Mouse (Mus musculus): ENCODE data around the gene Tmem108.
A peak's percentile ranks its signal among the peaks of the same experiment; 100 is the strongest.

Tmem108 gene

DNA sequence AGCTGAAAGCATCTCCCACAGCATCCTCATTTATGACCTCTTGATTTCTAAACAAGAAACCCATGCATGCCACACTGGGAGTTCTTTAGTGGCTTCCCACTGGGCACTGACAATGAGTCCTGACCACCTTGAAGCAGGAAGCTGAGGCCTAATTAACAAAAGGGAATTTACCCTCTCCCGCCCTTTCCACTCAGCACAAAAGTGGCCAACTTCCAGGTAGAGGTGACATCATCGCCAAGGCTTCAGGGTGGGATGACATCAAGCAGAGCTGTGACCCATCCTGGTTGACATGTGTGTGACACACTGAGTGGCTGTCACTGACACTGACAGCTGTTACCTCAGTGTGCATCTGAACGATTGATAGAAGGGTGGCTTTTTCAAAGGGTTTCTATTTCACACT is 124.8 kb downstream of the Tmem108 start:
- DNase-seq (ENCODE audit: low read depth) = no peak

DNA sequence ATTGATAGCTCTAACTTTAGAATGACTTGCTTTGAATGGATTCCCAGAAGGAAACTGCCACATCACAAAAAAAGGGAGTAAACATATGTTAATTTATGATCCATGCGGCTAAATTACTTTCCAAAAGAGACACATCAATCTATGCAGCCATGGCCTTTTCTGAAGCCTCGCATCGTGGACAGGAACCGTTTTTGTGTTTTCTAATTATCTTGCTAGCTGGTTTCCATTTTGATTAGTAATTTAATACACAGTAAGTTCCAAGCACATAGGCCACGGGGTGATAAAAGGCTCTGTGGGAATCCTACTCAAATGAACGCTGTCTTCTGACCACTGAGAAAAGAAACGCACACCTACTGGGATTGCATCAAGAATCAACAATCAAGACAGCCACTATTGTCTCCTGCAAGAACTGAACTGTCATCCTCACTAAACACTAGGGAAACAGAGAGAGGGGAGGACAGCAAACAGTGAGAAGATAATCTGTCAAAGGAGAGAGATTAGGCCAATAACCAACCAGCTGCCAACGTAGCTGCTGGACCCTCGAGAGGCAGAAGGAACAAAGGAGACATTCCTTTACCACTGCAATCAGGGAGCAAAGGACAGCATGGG is 132.7 kb downstream of the Tmem108 start:
- DNase-seq (ENCODE audit: low read depth) = no peak

DNA sequence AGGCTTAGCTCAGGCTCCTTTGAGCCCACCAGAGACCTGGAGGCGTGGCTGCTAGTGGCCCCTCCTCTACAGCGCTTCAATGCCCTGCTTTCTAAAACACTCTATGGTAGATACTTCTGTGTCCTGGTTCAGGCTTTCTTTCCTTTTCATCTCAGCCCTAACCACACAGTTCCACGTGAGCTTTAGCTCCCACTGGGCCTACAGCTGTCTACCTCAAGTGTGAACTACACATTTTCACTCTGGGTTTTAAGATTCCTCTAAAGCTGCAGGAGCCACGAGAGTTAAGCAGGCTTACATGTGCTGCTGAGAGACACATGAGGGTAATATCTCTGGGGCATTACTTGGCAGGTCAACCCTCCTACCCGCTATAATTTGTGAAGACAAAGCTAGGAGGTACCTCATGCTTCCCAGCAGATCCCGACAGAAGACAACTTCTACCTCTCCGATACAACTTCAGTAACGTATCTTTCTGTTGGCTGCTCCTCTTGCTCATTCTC is 134.2 kb downstream of the Tmem108 start:
- no peak for DNase-seq (ENCODE audit: low read depth)

DNA sequence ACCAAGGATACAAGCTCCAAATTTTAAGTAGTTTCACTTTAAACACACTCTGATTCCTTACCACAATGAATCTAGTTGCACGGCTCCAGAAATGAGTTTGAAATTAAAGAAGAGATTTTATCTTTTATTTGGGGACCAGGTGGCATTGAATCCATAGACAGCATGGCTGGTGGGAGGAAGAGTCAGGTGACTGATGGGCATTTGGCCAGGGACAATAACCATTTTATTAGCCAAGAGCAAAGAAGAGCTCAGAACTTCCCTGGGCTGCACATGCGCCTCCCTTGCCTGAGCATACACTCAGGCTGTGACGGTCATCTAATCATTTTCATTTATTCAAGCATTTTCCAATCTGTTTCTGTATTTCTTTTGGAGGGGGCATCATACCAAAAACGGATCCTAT is 135.5 kb downstream of the Tmem108 start:
- DNase-seq (ENCODE audit: low read depth) = no peak

DNA sequence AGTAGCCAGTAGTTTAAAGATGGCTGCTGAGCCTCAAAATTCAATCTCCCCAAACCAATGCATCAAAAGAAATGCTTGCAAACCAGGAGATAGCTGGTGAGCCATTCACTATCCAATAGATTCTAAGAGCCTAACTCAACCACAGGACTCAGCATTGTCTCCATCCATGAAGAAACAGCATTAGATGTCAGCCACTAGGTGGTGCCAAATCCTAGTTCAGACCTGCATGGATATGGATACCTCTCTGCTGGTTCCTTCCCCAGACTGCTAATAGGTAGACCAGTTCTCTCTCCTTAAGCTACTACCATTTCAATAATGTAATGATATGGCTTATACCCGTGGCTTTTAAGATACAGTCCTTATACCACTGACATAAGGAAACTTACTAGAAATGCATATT is 137.0 kb downstream of the Tmem108 start:
- peak; percentile 77 for DNase-seq (ENCODE audit: low read depth)

DNA sequence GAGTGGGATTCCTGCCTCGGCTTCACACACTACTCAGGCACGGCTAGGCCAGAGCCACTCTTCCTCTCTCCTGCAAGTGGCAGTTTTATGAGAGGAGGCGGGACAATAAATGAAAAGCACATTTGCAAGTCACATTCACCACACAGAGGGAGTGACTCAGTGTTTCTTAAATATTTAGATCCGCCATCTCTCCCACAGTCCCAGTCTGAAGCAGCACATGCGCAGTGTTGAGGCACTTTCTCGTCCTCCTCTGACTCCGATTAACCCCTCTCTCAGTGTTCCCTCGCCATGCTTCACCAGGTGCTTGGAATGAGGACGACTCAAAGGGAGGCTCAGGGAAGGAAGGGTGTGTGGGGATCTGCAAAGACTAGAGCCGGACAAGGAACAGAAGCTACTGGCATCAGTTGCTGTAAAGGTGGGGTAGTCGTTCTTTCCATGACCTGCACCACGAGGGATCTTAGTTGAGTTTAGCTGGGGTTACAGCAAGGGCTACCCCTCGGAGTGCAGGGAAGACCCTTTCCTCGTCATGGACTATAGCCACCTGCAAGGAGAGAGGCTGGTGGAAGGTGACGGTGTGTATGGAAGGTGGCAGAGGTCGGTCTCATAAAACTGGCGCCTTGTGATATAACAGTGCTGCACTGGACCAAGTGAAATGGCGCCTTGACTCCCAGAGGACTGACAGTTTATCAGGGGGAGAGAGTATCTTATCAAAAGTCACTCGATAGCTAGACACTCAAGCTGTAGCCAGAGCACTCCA is 137.9 kb downstream of the Tmem108 start:
- no peak for DNase-seq (ENCODE audit: low read depth)

DNA sequence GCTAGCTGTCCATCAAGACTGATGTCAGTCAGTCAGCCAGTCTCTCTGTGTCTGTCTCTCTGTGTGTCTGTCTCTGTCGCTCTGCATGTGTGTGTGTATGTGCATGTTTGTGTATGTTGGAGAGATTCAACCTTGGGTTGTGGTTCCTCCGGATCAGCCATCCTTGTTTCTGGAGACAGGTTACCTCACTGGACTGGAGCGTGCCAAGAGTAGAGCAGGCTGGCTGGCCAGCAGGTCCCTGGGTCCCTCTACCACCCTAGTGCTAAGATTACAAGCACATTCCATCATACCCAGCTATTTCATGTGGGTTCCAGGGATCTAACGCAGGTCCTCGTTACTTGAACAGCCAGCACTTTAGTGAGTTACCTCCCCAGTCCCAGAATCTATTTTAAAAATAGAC is 138.6 kb downstream of the Tmem108 start:
- DNase-seq (ENCODE audit: low read depth) = no peak

DNA sequence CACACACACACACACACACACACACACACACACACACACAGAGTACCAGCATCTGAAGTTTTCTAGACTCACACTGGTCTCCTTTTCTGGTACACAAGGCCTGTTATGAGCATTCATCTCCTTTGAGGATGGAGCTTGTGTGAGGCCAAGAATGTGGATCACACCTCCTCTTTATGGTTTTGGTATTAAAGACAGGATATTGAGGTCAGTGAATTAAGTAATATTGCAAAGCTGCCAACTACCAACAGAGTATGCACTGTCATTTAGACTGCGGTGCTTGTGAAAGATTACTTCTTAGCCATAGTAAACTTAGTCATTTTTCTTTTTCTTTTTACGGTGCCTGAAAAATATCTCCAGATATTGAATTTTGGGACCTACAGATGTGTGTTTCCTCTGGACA is 139.8 kb downstream of the Tmem108 start:
- DNase-seq (ENCODE audit: low read depth) = peak; percentile 36

DNA sequence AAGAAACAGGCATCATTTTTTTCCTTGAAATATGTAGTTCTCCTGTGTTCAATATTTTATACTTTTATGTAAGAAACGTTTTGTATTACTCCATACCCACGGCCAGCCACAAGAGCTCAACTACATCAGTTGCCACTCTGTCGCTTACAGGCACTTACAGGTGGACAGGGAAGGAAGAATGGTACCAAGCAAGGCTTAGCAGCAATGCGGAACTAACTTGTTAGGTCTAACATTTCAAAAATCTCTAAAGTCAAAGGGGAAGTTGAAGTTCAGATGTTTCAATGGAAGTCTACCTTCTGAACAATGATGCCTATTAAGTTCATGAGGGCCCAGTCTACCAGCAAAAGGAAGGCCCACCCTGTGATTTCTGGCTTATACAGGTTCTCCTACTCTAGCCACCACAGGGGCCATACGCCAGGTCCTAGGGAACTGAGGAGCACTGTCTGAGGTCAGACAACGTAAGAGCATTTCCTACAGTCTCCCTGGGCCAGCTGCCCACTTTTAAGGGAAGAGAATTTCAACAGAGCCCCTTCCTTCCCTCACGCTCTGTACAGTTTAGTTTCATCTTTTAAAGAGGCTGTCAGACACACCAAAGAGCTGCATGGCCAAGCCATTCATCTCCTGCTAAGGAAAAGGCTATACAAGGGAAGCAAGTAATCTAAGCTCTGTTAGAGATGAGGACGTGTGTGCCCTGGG is 141.0 kb downstream of the Tmem108 start:
- DNase-seq (ENCODE audit: low read depth) = peak; percentile 9

DNA sequence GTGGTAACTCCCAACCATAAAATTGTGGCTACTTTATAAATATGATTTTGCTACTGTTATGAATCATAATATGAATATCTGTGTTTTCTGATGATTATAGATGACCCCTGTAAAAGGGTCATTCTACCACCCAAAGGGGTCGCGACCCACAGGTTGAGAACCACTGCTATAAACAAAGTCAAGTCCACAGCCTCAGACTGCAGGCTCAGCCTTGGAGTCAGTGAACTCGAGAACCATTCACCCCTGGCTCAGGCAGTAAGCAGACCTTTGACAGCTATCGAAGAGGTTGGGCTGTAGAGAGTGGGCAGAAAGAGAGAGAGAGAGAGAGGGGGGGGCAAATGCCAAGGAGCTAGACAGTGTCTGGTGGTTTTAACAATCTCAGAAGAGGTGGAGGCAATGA is 147.4 kb downstream of the Tmem108 start:
- DNase-seq (ENCODE audit: low read depth) = no peak

DNA sequence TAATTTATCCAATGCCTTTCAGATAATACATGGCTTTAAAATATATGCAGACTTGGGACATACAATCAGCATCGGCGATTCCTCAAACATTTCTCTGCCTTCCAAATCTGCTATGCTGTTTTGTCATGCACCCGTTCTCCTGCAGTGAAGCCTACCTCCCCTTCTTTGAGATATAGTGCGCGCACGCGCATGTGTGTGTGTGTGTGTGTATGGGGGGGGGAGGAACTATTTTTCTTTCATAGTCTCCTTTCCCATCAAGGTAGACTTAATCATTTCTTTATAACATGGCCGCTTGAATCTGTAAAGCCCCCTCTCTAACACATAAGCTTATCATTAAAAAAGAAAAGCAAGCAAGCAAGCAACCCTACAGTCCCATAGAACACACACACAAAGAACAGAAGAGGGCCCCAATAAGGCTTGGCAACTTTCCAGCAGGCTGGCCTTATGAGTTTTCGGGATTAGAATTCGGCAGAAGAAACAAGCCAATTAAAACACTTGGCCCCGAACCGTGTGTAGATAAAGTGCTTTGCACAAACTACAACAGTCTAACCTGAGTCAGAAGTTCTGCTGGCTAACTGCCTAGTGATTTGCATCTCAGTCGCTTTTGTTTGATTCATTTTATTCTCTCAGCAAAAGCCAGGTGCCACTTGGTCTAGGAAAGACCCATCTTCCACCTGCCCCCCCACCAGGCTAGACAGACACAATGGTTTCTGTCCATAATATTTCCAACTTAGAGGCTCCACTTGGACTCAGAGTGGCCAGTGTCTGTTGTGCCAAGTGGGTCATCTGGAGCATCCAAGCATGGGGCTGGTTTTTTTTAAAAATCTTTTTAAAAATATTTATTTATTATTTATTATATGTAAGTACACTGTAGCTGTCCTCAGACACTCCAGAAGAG is 153.2 kb downstream of the Tmem108 start:
- no peak for DNase-seq (ENCODE audit: low read depth)

DNA sequence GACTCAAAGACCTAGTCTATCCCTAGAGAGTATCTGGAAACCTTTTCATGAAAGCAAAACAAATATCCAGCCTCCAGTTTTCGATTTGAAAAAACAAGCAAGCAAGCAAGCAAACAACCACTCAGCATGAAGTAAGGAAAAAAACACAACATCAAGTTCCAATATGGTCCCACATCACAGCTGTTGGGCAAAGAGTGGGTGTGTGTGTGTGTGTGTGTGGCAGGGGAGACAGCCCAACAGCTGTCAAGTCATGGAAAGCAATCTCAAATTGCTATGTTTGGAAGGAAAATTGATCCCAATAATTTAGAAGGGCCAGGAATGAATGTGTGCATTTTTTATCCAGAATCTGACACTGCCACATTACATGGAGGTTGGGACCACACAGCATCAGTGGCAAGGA is 155.6 kb downstream of the Tmem108 start:
- no peak for DNase-seq (ENCODE audit: low read depth)

DNA sequence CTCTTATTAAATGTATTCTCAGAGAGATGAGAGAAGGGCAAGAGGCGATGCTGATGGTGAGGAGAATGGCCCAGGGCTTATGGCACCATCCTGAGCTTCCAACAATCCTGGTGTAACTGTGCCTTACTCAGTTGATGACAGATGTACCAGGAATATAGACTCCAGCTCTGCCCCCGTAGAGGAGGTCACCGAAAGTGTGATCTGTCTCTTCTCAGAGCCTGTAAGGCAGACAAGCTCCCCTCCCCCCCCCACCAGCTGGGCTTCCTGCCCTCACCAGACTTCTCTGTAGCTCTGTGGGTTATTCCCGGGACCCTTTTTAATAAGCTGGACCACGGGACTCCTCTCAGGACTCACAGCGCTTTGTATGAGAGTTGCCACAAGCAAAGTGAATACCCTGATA is 157.8 kb downstream of the Tmem108 start:
- no peak for DNase-seq (ENCODE audit: low read depth)

DNA sequence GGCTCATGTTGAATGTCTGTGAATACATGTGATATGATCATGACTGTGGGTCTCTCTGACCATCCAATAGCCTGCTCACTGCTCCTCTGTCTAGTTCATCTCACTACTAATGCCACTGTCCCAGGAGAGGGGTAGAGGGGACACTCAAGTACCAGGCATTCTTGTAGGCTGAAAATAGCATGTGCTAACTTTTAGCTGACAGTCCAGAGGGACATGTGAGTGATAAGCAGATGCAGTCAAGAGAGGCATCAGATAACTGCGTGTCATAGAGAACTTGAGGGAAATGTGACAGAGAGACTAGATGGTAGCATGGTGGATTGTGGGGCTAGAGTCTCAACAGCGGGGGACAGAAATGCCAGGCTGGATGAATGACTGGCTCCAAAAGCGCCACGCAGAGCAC is 159.8 kb downstream of the Tmem108 start:
- DNase-seq (ENCODE audit: low read depth) = no peak

DNA sequence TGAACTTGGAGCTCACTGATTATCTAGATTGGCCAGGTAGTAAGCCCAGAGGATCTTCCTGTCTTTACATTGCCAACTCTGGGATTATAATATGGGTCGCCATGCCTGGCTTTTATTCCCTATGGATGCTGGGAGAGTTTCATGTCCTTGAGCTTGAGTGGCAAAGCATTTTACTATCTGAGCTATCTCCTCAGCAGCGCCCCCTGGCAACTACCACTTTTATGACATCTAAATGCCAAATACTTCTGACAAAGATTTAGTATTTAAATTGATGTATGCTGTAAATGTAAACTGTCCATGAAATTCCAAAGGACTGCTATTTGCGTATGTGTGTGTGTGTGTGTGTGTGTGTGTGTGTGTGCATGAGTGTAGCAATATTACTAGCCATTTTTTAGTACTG is 160.8 kb downstream of the Tmem108 start:
- DNase-seq (ENCODE audit: low read depth) = peak; percentile 16

DNA sequence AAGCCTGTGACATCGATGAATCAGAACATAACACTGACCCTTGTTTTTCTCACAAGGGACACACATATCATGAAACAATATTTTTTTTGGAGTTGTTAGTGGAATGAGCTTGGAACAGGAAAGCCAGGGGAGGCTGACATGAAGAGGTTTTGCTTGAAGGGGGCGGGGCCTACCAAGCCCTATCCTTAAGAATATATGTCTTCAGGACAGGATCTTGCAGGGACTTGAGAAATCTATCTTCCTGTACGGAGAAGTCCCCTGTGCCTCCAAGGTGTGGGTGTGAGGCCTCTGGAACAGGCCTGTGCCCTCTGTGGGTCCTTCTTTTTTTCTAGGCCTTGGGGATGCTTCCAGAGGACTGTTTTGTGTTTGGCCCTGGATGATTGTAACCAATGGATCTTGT is 161.7 kb downstream of the Tmem108 start:
- no peak for DNase-seq (ENCODE audit: low read depth)

DNA sequence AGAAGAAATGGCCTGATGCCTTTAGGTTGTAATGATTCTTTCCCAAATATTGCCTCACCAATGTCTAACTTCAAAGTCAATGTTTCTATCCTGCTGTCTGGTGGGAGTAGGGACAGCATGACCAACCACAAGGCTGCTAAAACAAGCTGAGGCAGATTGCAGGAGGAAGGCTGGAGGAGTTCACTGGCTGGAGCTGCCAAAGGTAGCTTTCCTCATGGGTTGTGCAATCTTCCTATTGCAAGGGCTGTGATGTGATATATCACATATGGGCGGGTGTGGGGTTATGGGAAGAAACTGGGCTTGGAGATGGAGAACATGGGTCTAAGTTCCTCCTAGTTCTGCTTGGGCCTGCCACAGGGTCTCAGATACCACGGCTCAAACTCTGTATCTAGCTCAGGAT is 163.8 kb downstream of the Tmem108 start:
- no peak for DNase-seq (ENCODE audit: low read depth)

DNA sequence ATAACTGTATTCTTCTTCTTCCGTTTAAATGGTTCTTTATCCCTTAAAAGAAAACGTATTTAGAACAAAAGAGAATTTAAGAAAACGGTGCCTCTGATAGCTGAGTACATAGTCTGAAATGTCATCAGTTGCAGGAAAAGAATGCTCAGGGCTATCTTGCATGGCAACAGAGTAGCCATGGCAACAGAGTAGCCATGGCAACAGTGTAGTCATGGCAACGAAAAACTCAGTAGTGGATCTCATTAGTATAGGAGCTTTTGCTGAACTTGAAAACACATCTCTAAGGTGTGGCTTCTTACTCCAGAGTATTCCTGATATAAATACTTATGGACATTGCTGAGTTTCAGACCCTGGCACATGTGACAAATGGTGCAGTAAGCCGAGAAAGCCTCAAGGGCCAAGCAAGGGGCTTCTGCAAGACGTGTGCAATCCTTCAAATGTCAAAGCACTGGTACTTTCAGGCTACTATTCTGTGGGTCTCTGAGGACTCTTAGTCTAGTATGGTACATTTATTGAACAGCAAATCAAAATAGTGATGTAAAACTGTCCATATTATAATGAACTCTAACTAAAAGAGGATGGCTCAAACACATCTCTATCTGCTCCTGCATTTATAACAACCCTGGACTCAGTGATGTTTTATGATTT is 166.3 kb downstream of the Tmem108 start:
- DNase-seq (ENCODE audit: low read depth) = no peak

DNA sequence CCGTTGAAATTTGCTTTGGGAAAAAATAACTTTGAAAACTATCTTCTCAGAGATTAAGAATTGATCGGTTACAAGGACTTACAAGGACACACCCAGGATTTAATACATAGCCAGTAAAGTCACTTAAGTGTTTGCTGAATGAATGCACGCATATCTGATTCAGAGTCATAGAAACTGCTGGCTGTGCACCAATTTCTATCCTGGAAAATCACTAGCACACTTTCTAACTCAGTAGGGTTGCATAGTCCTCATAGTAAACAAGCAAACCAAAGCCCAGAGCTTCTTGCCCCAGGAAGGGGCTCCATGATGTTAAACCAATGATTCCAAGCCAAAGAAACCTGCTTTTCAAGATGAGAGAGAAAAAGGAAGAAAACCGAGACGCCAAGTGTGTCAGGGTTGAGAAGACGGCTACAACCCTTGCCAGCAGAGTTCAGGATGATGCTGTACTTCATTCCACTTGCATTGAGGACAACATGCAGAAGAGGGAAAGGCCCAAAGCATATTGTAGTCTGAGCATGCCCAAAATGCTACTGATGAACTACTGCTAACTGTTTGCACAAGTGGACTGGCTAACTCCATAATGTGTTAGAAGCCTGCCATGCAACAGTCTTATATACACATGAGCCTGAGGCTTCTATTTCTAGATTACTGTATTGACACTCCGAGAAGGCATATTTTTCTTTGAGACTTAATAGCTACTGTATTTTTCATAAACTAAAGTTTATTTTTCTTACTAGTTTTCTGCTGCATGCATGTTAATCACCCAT is 167.0 kb downstream of the Tmem108 start:
- no peak for DNase-seq (ENCODE audit: low read depth)

DNA sequence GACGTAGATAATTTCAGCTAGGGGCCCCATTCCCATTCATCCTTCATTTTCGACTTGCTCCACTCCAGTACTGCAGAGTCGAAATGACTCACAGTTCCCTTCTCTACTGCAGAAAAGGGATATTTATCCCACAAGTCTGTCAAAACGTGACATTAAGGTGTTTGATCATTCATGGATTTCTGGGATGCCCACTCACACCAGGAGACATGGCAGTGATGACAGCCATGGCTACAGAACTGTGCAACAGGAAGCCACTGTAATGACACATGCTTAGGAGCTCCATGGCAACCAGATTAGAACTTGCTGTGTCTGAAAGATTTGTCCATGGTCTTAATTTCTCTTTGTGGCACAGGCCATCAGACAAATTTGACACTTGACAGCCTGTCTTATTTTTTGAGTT is 168.6 kb downstream of the Tmem108 start:
- DNase-seq (ENCODE audit: low read depth) = no peak

DNA sequence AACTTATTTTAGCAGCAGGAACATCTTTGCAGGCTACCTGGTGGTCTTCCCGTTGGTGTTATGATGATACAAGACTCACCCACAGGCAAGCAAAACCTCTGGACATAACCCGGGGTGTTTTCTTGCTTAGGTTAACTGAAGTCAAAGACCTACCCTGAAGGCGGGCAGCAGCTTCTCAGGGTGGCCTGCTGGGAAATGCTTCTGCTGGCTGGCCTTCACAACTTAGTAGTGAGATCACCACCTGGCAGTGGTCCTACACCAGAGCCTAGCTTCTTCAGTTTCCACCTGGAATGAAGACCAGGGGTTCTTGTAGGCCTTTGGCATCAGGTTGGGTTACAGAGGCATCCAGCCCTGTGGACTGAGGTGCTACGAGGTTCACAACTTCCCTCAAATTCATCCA is 169.7 kb downstream of the Tmem108 start:
- no peak for DNase-seq (ENCODE audit: low read depth)
